Comparison of ENCODE assay signal across 8 mouse cellular contexts in genomic region chr6:72513071-72513440, GRCm38 (mm10). TPM values are rescaled to one million over a fixed set of nuclear protein-coding genes. Genes with fewer than 3 reads are reported as not detected.
DNase-seq lines count a peak whose midpoint lies in the region; ATAC-seq and TF ChIP-seq lines count a peak whose summit lies in the region.

No protein-coding gene starts in this region.

- peak overlapping the region; percentile 68 for H3K9ac ChIP-seq in lung, embryonic 14.5 days
- H3K9ac ChIP-seq in embryonic facial prominence, embryonic 15.5 days = no peak overlapping the region
- peak overlapping the region; percentile 72 for H3K9ac ChIP-seq in intestine, embryonic 16.5 days (ENCODE audit: low read depth, low read length)
- peak overlapping the region; percentile 71 for H3K9ac ChIP-seq in neural tube, embryonic 13.5 days

- no peak for DNase-seq in lung, embryonic 14.5 days
- DNase-seq in lung, postnatal 25 days (ENCODE audit: low spot score) = no peak
- no peak for DNase-seq in adrenal gland, adult 2 months
- no peak for DNase-seq in ovary, adult 18-20 months (ENCODE audit: low spot score)
- DNase-seq in adrenal gland, postnatal 10 days = no peak

- H3K4me2 ChIP-seq in lung, embryonic 14.5 days = peak overlapping the region; percentile 75
- H3K4me2 ChIP-seq in embryonic facial prominence, embryonic 15.5 days (replicated peaks) = peak overlapping the region; percentile 59
- peak overlapping the region; percentile 69 for H3K4me2 ChIP-seq in intestine, embryonic 16.5 days (ENCODE audit: low read depth, low read length)
- peak overlapping the region; percentile 58 for H3K4me2 ChIP-seq in neural tube, embryonic 13.5 days

- H3K36me3 ChIP-seq in lung, embryonic 14.5 days (ENCODE audit: insufficient read depth) = no peaks in the 10 kb centered on the region
- no peaks in the 10 kb centered on the region for H3K36me3 ChIP-seq in embryonic facial prominence, embryonic 15.5 days
- no peaks in the 10 kb centered on the region for H3K36me3 ChIP-seq in intestine, embryonic 16.5 days (ENCODE audit: control insufficient read depth, insufficient read depth, low read length)
- H3K36me3 ChIP-seq in neural tube, embryonic 13.5 days = no peaks in the 10 kb centered on the region

- peaks cover 19% of the 10 kb centered on the region; the same call in 1 of the 2 replicates for H3K4me1 ChIP-seq in lung, embryonic 14.5 days (ENCODE audit: insufficient read depth)
- peaks cover 58% of the 10 kb centered on the region for H3K4me1 ChIP-seq in embryonic facial prominence, embryonic 15.5 days
- peaks cover 17% of the 10 kb centered on the region for H3K4me1 ChIP-seq in intestine, embryonic 16.5 days (ENCODE audit: control insufficient read depth, insufficient read depth, low read length)
- peaks cover 47% of the 10 kb centered on the region for H3K4me1 ChIP-seq in neural tube, embryonic 13.5 days (replicated peaks)

- H3K9me3 ChIP-seq in lung, embryonic 14.5 days (ENCODE audit: low read depth, low read length) = no peaks in the 10 kb centered on the region
- no peaks in the 10 kb centered on the region for H3K9me3 ChIP-seq in embryonic facial prominence, embryonic 15.5 days (replicated peaks)
- H3K9me3 ChIP-seq in intestine, embryonic 16.5 days (ENCODE audit: control insufficient read depth, low read length) = no peaks in the 10 kb centered on the region
- no peaks in the 10 kb centered on the region for H3K9me3 ChIP-seq in neural tube, embryonic 13.5 days

- H3K27ac ChIP-seq in lung, embryonic 14.5 days (ENCODE audit: low read depth) = peak overlapping the region; percentile 94
- H3K27ac ChIP-seq in embryonic facial prominence, embryonic 15.5 days (replicated peaks) = peak overlapping the region; percentile 79
- H3K27ac ChIP-seq in intestine, embryonic 16.5 days (ENCODE audit: low read length) = peak overlapping the region; percentile 86
- H3K27ac ChIP-seq in neural tube, embryonic 13.5 days (replicated peaks) = peak overlapping the region; percentile 98

- H3K27me3 ChIP-seq in lung, embryonic 14.5 days (ENCODE audit: insufficient read depth, low read length) = no peaks in the 10 kb centered on the region
- no peaks in the 10 kb centered on the region for H3K27me3 ChIP-seq in embryonic facial prominence, embryonic 15.5 days
- H3K27me3 ChIP-seq in intestine, embryonic 16.5 days (replicated peaks; ENCODE audit: control insufficient read depth, insufficient read depth, low read length) = no peaks in the 10 kb centered on the region
- no peaks in the 10 kb centered on the region for H3K27me3 ChIP-seq in neural tube, embryonic 13.5 days

- no peak for TF ChIP-seq CTCF in lung, embryonic 14.5 days (IDR thresholded peaks at IDR 0.05; ENCODE audit: low read depth)

- H3K4me3 ChIP-seq in lung, embryonic 14.5 days (ENCODE audit: low read depth, low read length) = peak overlapping the region; percentile 31
- H3K4me3 ChIP-seq in embryonic facial prominence, embryonic 15.5 days (replicated peaks) = peak overlapping the region; percentile 35
- peak overlapping the region; percentile 46 for H3K4me3 ChIP-seq in intestine, embryonic 16.5 days (ENCODE audit: low read length)
- no peak overlapping the region for H3K4me3 ChIP-seq in neural tube, embryonic 13.5 days

- 37% methylated on average over 7 of the region's 7 CpGs for WGBS in lung, embryonic 14.5 days
- WGBS in embryonic facial prominence, embryonic 15.5 days = 48% methylated on average over 7 of the region's 7 CpGs
- 46% methylated on average over 7 of the region's 7 CpGs for WGBS in intestine, embryonic 16.5 days
- 26% methylated on average over 7 of the region's 7 CpGs for WGBS in neural tube, embryonic 13.5 days

- ATAC-seq in lung, embryonic 14.5 days (ENCODE audit: insufficient read depth) = 0 out of 2 replicates have a peak, but pooled peaks have one; percentile 7
- ATAC-seq in embryonic facial prominence, embryonic 15.5 days (ENCODE audit: insufficient number of reproducible peaks, low FRiP score, low TSS enrichment, low read depth) = no peak
- ATAC-seq in intestine, embryonic 16.5 days = 0 out of 2 replicates have a peak, but pooled peaks have one; percentile 2
- ATAC-seq in neural tube, embryonic 13.5 days (ENCODE audit: low read depth) = peak; percentile 24

RNA-seq across cellular contexts. Expression of gene Sh2d6, which starts 8.5 kb away (rescaled TPM):
- not detected in 2 replicates for polyA plus RNA-seq in lung, embryonic 14.5 days (2014; fragmentation: Nextera tagmentation; extraction: Ambion mirVana)
- polyA plus RNA-seq in embryonic facial prominence, embryonic 15.5 days (2015; fragmentation: Nextera tagmentation; extraction: Ambion mirVana) = 0.18 and 0.49 TPM in 2 replicates
- 0.32 and 0.42 TPM in 2 replicates for polyA plus RNA-seq in intestine, embryonic 16.5 days (2015; fragmentation: Nextera tagmentation; extraction: Ambion mirVana)
- 0.36 and 0.55 TPM in 2 replicates for polyA plus RNA-seq in neural tube, embryonic 13.5 days (2015; fragmentation: Nextera tagmentation; extraction: Ambion mirVana)
- under 1 TPM; 0.23 to 0.24 TPM for total RNA-seq in adrenal gland, adult 2 months (2021)
- 0.25 and 0.49 TPM in 2 replicates for polyA plus RNA-seq in adrenal gland, adult 2 months (2012; rRNA removed)
- under 1 TPM; 0.27 to 0.48 TPM for total RNA-seq in adrenal gland, postnatal 10 days (2021)

RNA-seq across cellular contexts. Expression of gene Capg, which starts 31.1 kb away (rescaled TPM):
- 40.5 and 45.9 TPM in 2 replicates for polyA plus RNA-seq in lung, embryonic 14.5 days (2014; fragmentation: Nextera tagmentation; extraction: Ambion mirVana)
- polyA plus RNA-seq in embryonic facial prominence, embryonic 15.5 days (2015; fragmentation: Nextera tagmentation; extraction: Ambion mirVana) = 122 and 132 TPM in 2 replicates
- 33.1 and 35.2 TPM in 2 replicates for polyA plus RNA-seq in intestine, embryonic 16.5 days (2015; fragmentation: Nextera tagmentation; extraction: Ambion mirVana)
- polyA plus RNA-seq in neural tube, embryonic 13.5 days (2015; fragmentation: Nextera tagmentation; extraction: Ambion mirVana) = 11.9 and 12.9 TPM in 2 replicates
- total RNA-seq in adrenal gland, adult 2 months (2021) = 10 to 100 TPM; 32.2 to 56.3 TPM
- polyA plus RNA-seq in adrenal gland, adult 2 months (2012; rRNA removed) = 38.9 and 41.9 TPM in 2 replicates
- total RNA-seq in adrenal gland, postnatal 10 days (2021) = 10 to 100 TPM; 28.1 to 33.5 TPM
